Mouse (Mus musculus) kidney, adult 2 months (tissue): ENCODE measurements around the gene Mvb12b.

Experiments used
- CTCF ChIP-seq: fragments of 200-500 bp; conservative IDR thresholded peaks from 2 replicates; pipeline ENCODE4 v1.5.1; 2011; ENCODE audit warnings: low read depth, mild to moderate bottlenecking, control low read depth, low read length, moderate library complexity, mixed read lengths; ENCODE audit not compliant: insufficient read depth, insufficient read length
- POLR2A ChIP-seq: fragments of 200-500 bp; IDR thresholded peaks from one replicate; pipeline ENCODE4 v1.6.1; 2011; ENCODE audit warnings: low read depth, low read length, control low read depth

DNA sequence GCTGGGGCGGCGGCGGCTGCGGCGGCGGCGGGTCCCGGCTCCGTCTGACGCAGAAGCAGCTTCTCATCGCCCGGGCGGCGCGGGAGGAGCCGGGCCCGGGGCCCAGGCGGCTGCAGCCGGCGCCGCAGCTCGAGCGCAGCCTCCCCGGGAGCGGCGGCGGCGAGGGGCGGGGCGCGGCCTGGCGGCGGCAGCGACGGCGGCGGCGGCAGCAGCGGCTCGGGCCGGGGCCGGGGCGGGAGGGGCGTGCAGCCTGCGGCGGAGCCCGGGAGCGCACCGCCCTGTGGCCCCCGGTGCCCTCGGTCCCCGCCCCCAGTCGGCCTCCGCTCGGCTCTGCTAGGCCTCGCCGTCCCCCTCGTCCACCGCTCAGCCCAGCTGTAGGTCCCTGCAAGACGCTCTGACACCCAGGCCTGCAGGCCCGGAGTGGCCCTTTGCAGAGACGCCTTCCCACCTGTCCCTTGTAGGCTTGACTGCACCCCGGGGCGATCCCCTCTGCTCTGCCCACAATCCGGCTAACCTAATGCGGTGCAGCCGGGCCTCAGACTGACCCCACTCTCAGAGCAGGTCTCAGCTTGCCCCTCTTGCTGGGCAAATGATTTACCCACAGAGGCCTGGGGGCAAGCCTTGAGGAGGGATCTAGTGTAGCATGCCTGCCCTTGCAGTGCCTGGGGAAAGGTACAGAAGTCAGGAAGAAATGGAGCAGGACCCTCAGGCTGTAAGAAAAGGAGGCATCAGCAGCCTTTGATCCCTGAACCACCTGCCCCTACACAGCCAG lies at the start of gene Mvb12b:
- no peak for TF ChIP-seq CTCF
- TF ChIP-seq POLR2A = no peak
